Mouse (Mus musculus) megakaryocyte, embryonic 14.5 days (primary cell): ENCODE results near the gene Serpina6.

ENCODE experiments used
- FLI1 ChIP-seq: IDR thresholded peaks from 2 replicates; pipeline ENCODE4 v1.6.1; 2012; ENCODE audit warnings: low read length, inconsistent platforms, mixed read lengths
- GATA1 ChIP-seq: IDR thresholded peaks from 3 replicates; pipeline ENCODE4 v1.6.1; 2012; ENCODE audit warnings: mixed read lengths, low read length, inconsistent platforms, borderline replicate concordance

DNA sequence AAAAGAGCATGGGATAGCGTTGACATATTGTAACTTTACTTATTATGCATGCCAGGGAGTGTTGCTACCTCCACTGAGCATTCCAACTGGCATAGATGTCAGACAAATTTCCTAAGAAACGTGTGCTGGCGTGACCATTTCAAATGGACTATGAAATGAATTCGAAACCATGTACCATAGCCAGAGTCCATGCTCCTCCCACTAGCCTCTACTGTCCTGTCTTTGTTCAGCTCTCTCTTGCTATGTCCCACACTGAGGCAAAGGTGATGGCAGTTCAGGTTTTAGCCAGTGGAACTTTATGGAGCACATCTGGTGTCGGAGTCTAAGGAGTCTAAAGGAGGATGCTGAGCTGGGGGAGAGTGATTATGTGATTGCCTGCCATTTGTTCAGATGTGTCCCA is 3.1 kb upstream of the Serpina6 start:
- TF ChIP-seq GATA1 (no peak), FLI1 (no peak)
